ENCODE assay signal across 24 mouse cellular contexts in the genomic region with DNA sequence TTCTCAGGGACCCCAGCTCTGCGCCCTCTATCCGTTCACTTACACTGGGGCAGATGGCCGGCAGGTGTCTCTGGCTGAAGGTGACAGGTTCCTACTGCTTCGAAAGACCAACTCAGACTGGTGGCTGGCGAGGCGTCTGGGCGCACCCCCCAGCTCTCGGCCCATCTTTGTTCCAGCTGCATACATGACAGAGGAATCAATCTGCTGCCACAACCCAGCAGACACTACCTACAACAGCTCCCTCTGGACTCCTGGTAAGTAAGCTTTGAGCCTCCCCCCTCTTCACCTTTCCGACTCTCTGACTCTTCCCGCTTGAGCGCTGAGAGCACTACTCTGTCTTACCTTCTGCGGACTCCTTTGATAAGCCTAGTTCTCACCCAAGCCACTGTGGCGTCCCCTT. TPM values are rescaled to one million over a fixed set of nuclear protein-coding genes. Genes with fewer than 3 reads are reported as not detected.
DNase-seq lines count a peak whose midpoint lies in the region; ATAC-seq lines count a peak whose summit lies in the region.
"Had no signal": no experiment of that assay in that cellular context is flagged by ENCODE, and none has a peak within 500 bp of the region (broad histone marks: within the 10 kb centered on the region; RNA-seq: fewer than 3 reads in every experiment).

No protein-coding gene starts in this region.

- peak overlapping the region; percentile 90 for H3K4me2 ChIP-seq in liver, embryonic 15.5 days
- H3K4me2 ChIP-seq: midbrain, embryonic 11.5 days had no signal

- no peak overlapping the region; the same call in 1 of the 2 replicates for H3K4me3 ChIP-seq in liver, embryonic 15.5 days (replicated peaks)
- H3K4me3 ChIP-seq: heart, embryonic 10.5 days had no signal

- H3K4me1 ChIP-seq in liver, embryonic 15.5 days (replicated peaks) = peaks cover 63% of the 10 kb centered on the region

- peaks cover 21% of the 10 kb centered on the region for H3K27me3 ChIP-seq in liver, embryonic 15.5 days

- WGBS in liver, embryonic 15.5 days (ENCODE audit: insufficient replicate concordance) = 73% methylated on average over 13 of the region's 13 CpGs

- no peak for DNase-seq in liver
- peak; percentile 44 for DNase-seq in thymus, postnatal 25 days
- DNase-seq in thymus, adult 18-20 months = no peak
- peak; percentile 67 for DNase-seq in induced T-regulatory cell, adult 2 months (ENCODE audit: low read depth)
- no peak for DNase-seq in left cerebral cortex, adult 9 months (ENCODE audit: low spot score in 2 of 2)
- DNase-seq in cerebellum, adult 18-20 months = no peak
- DNase-seq: adrenal gland, adult 8-10 months; cerebellum, postnatal 14 days; embryo, embryonic 11 days; forebrain, postnatal 0 days; kidney, adult 9 months; kidney, postnatal 25 days; left cerebral cortex, postnatal 4 days; right cerebral cortex, postnatal 4 days had no signal

- H3K36me3 ChIP-seq in liver, embryonic 15.5 days (replicated peaks) = no peaks in the 10 kb centered on the region
- H3K36me3 ChIP-seq: heart, embryonic 10.5 days had no signal

- no peak overlapping the region for H3K27ac ChIP-seq in liver, embryonic 15.5 days (replicated peaks)
- H3K27ac ChIP-seq: heart, embryonic 10.5 days had no signal

- no peaks in the 10 kb centered on the region for H3K9me3 ChIP-seq in liver, embryonic 15.5 days (replicated peaks)
- H3K9me3 ChIP-seq: heart, embryonic 10.5 days had no signal

- no peak for ATAC-seq in liver, embryonic 15.5 days (ENCODE audit: insufficient read depth)
- no peak for ATAC-seq in frontal cortex, adult (ENCODE audit: low TSS enrichment)
- ATAC-seq: forebrain, postnatal 0 days had no signal

- no peak overlapping the region for H3K9ac ChIP-seq in liver, embryonic 15.5 days
- H3K9ac ChIP-seq: forebrain, postnatal 0 days had no signal

RNA-seq across cellular contexts. Expression of gene Arhgap9, which starts 0.4 kb away (rescaled TPM):
- polyA plus RNA-seq in liver, embryonic 15.5 days (2015; fragmentation: Nextera tagmentation; extraction: Ambion mirVana) = 14.1 and 14.9 TPM in 2 replicates

RNA-seq across cellular contexts. Expression of gene Mars, which starts 10.6 kb away (rescaled TPM):
- polyA plus RNA-seq in liver, embryonic 15.5 days (2015; fragmentation: Nextera tagmentation; extraction: Ambion mirVana) = 109 and 112 TPM in 2 replicates

RNA-seq across cellular contexts. Expression of gene Gli1, which starts 19.6 kb away (rescaled TPM):
- polyA plus RNA-seq in liver, embryonic 15.5 days (2015; fragmentation: Nextera tagmentation; extraction: Ambion mirVana) = 0.31 and 0.32 TPM in 2 replicates

RNA-seq across cellular contexts. Expression of gene Inhbe, which starts 32.0 kb away (rescaled TPM):
- 0.71 and 0.82 TPM in 2 replicates for polyA plus RNA-seq in liver, embryonic 15.5 days (2015; fragmentation: Nextera tagmentation; extraction: Ambion mirVana)
- polyA plus RNA-seq: brain, embryonic 14.5 days; embryonic facial prominence, embryonic 14.5 days; forebrain, postnatal 0 days; heart, embryonic 10.5 days; heart, postnatal 0 days; inflammation-experienced regulatory T-cells, adult 6 months; lung, embryonic 16.5 days; midbrain, embryonic 11.5 days; neural tube, embryonic 11.5 days had no signal

RNA-seq across cellular contexts. Expression of gene Mbd6, which starts 33.4 kb away (rescaled TPM):
- 7.9 and 8.0 TPM in 2 replicates for polyA plus RNA-seq in liver, embryonic 15.5 days (2015; fragmentation: Nextera tagmentation; extraction: Ambion mirVana)

Comparison
In these comparisons a context has a peak if more than half of its experiments do, and no peak if none do; other contexts are left out.
1. DNase-seq: peak in thymus, postnatal 25 days (single experiment) and induced T-regulatory cell, adult 2 months (single experiment); none in liver (single experiment), thymus, adult 18-20 months (0 of 2), left cerebral cortex, adult 9 months (0 of 2) and cerebellum, adult 18-20 months (0 of 2).